Mouse (Mus musculus): ENCODE measurements at regions not wholly inside any gene's neighbourhood (a gene's known extent, or its start where the extent isn't known, plus 50 kb on each side); places are given as distances from the start of the nearest gene placed in this dataset.

- H3K36me3 ChIP-seq (ENCODE audit: control insufficient read depth, insufficient read depth, low read length), result no peaks in the 10 kb centered on the region
- H3K9ac ChIP-seq (ENCODE audit: low read length), result no peak overlapping the region
- ATAC-seq (ENCODE audit: low FRiP score) (no peak), DNase-seq (ENCODE audit: low spot score, missing footprints) (no peak)
- H3K9me3 ChIP-seq (ENCODE audit: control insufficient read depth, low read length), result no peaks in the 10 kb centered on the region
- H3K4me1 ChIP-seq (ENCODE audit: control insufficient read depth, insufficient read depth, low read length), result no peaks in the 10 kb centered on the region
- no peaks in the 10 kb centered on the region for H3K27me3 ChIP-seq (ENCODE audit: control insufficient read depth, insufficient read depth, low read length)
- WGBS, result 93% methylated on average over 3 of the region's 3 CpGs
- H3K4me3 ChIP-seq (ENCODE audit: low read depth, low read length), result no peak overlapping the region
- no peak overlapping the region for H3K4me2 ChIP-seq
- no peak overlapping the region for H3K27ac ChIP-seq (ENCODE audit: low read depth, low read length)
Observed at GRCm38 (mm10) chr17:79147883-79148282, 96.2 kb downstream of the Qpct start.

DNA sequence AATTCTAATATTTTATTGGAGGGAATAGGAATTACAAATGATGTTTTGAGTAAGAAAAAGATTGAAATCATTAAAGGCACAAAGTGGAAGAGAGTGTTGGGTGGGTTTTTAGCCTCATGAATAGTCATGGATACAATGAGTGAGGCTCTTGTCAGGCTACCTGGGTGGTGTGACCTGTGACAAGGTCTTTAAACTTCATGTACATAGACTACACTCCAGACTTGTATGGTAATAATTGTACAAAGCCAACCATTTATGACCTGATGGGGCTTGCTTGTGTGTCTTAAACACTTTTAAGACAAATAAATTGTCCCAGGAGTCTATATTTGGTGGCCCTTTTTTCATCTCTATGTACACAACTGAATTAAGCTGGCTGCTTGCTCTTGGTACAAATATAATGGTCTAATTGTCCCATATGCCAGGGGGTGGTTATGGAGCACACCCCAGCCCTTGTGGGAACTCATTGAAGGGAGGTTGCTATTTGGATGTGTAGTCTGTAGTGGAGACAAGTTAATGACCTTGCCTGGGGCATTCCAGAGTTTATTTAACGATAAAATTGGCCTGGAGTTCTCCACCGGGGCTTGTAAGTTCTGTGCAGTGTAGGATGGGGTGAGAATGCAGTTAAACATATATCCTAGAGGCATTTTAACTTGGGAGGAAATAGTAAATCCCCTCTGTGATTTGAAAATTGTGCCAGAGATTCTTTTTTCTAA lies 93.4 kb downstream of the Qpct start:
- no peaks in the 10 kb centered on the region for H3K36me3 ChIP-seq (ENCODE audit: control insufficient read depth, insufficient read depth, low read length)
- WGBS, result 84% methylated on average over 2 of the region's 2 CpGs
- H3K9ac ChIP-seq (ENCODE audit: low read length), result no peak overlapping the region
- H3K4me3 ChIP-seq (ENCODE audit: low read depth, low read length), result no peak overlapping the region
- H3K4me2 ChIP-seq, result no peak overlapping the region
- H3K27ac ChIP-seq (ENCODE audit: low read depth, low read length), result no peak overlapping the region
- no peaks in the 10 kb centered on the region for H3K4me1 ChIP-seq (ENCODE audit: control insufficient read depth, insufficient read depth, low read length)
- ATAC-seq (ENCODE audit: low FRiP score) (no peak), DNase-seq (ENCODE audit: low spot score, missing footprints) (no peak)
- H3K27me3 ChIP-seq (ENCODE audit: control insufficient read depth, insufficient read depth, low read length), result no peaks in the 10 kb centered on the region
- H3K9me3 ChIP-seq (ENCODE audit: control insufficient read depth, low read length), result no peaks in the 10 kb centered on the region

DNA sequence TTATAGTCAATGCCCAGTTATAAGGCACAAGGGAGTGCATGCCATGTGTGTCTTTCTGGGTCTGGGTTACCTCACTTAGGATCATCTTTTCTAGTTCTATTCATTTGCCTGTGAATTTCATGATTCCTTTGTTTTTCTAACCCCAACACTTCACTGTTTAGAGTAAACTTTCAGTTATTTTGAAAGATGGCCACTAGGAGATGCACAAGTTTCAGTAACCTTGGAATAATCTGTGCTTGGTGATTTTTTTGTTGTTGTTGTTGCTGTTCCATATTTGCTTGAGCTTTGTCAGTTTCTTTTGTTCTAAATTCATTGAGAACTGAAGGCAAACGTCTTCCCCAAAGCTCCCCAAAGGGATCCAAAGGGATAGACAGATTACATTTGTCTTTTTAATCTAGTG lies 91.3 kb downstream of the Qpct start:
- H3K9ac ChIP-seq (ENCODE audit: low read length), result no peak overlapping the region
- no peak overlapping the region for H3K27ac ChIP-seq (ENCODE audit: low read depth, low read length)
- H3K36me3 ChIP-seq (ENCODE audit: control insufficient read depth, insufficient read depth, low read length), result no peaks in the 10 kb centered on the region
- no peak overlapping the region for H3K4me3 ChIP-seq (ENCODE audit: low read depth, low read length)
- DNase-seq (ENCODE audit: low spot score, missing footprints) (no peak), ATAC-seq (ENCODE audit: low FRiP score) (no peak)
- H3K4me2 ChIP-seq, result no peak overlapping the region
- H3K4me1 ChIP-seq (ENCODE audit: control insufficient read depth, insufficient read depth, low read length), result no peaks in the 10 kb centered on the region
- WGBS, result 36% methylated on average over 1 of the region's 1 CpGs
- no peaks in the 10 kb centered on the region for H3K9me3 ChIP-seq (ENCODE audit: control insufficient read depth, low read length)
- H3K27me3 ChIP-seq (ENCODE audit: control insufficient read depth, insufficient read depth, low read length), result no peaks in the 10 kb centered on the region

All from midbrain, embryonic 11.5 days (tissue).